Mouse (Mus musculus) heart, adult 2 months (tissue): ENCODE data around the gene Ccdc105.

Experiments used
- CTCF ChIP-seq: fragments of 200-600 bp; IDR thresholded peaks from 2 replicates; pipeline ENCODE4 v1.8.1; 2022; ENCODE audit warnings: antibody characterized with exemption, mild to moderate bottlenecking, moderate library complexity
- EP300 ChIP-seq: fragments of 200-500 bp; IDR thresholded peaks from 2 replicates; pipeline ENCODE4 v1.6.1; 2011; ENCODE audit warnings: low read depth, low read length, control low read depth; ENCODE audit not compliant: insufficient read depth

GRCm38 (mm10) chr10:78723416-78723815 is 29.4 kb downstream of the Ccdc105 start:
- TF ChIP-seq CTCF (no peak), EP300 (no peak)
